Mouse (Mus musculus): ENCODE data around the gene Ccdc66.

GRCm38 (mm10) chr14:27436826-27437225 lies 71.4 kb downstream of the Ccdc66 start:
- TF ChIP-seq POLR2A (IDR thresholded peaks at IDR 0.05; ENCODE audit: low read depth, low read length) (no peak), CTCF (IDR thresholded peaks at IDR 0.05; ENCODE audit: borderline replicate concordance, insufficient read depth, low read length) (no peak)

Measured in embryonic fibroblast, embryonic 13.5 days (primary cell).